Mouse (Mus musculus): ENCODE measurements around the gene Wwox. TPM values are rescaled to one million over a fixed set of nuclear protein-coding genes. Genes with fewer than 3 reads are reported as not detected.
A peak's percentile ranks its signal among the peaks of the same experiment; 100 is the strongest.

The Wwox gene
- polyA plus RNA-seq, 1 experiment, result 14.9 TPM

GRCm38 (mm10) chr8:114770856-114771776 is 331.7 kb downstream of the Wwox start:
- TF ChIP-seq CTCF (IDR thresholded peaks at IDR 0.05; ENCODE audit: control insufficient read depth, insufficient read depth, insufficient replicate concordance, low read depth, low read length) (no peak), POLR2A (IDR thresholded peaks at IDR 0.05; ENCODE audit: control insufficient read depth, low read depth, low read length) (no peak)
- H3K36me3 ChIP-seq (ENCODE audit: control insufficient read depth, insufficient read depth, low read length), result no peaks in the 10 kb centered on the region
- peak overlapping the region; percentile 9 for H3K4me3 ChIP-seq (ENCODE audit: control insufficient read depth, low read depth, low read length)
- peaks cover 3% of the 10 kb centered on the region; the same call in 1 of the 2 replicates for H3K4me1 ChIP-seq (ENCODE audit: control insufficient read depth, insufficient read depth, low read length)
- H3K27ac ChIP-seq (ENCODE audit: control insufficient read depth, insufficient read depth, low read depth, low read length), result no peak overlapping the region
- no peaks in the 10 kb centered on the region for H3K27me3 ChIP-seq (ENCODE audit: control insufficient read depth, insufficient read depth, low read length)

GRCm38 (mm10) chr8:114772276-114772849 is 332.9 kb downstream of the Wwox start:
- TF ChIP-seq CTCF (IDR thresholded peaks at IDR 0.05; ENCODE audit: control insufficient read depth, insufficient read depth, insufficient replicate concordance, low read depth, low read length), result no peak
- no peak for TF ChIP-seq POLR2A (IDR thresholded peaks at IDR 0.05; ENCODE audit: control insufficient read depth, low read depth, low read length)
- H3K36me3 ChIP-seq (ENCODE audit: control insufficient read depth, insufficient read depth, low read length), result no peaks in the 10 kb centered on the region
- H3K27ac ChIP-seq (ENCODE audit: control insufficient read depth, insufficient read depth, low read depth, low read length), result no peak overlapping the region
- no peak overlapping the region for H3K4me3 ChIP-seq (ENCODE audit: control insufficient read depth, low read depth, low read length)
- H3K4me1 ChIP-seq (ENCODE audit: control insufficient read depth, insufficient read depth, low read length), result peaks cover 3% of the 10 kb centered on the region; the same call in 1 of the 2 replicates
- H3K27me3 ChIP-seq (ENCODE audit: control insufficient read depth, insufficient read depth, low read length), result no peaks in the 10 kb centered on the region

- TF ChIP-seq CTCF (IDR thresholded peaks at IDR 0.05; ENCODE audit: control insufficient read depth, insufficient read depth, insufficient replicate concordance, low read depth, low read length) (no peak), POLR2A (IDR thresholded peaks at IDR 0.05; ENCODE audit: control insufficient read depth, low read depth, low read length) (no peak)
- Histone ChIP-seq H3K27ac (ENCODE audit: control insufficient read depth, insufficient read depth, low read depth, low read length) (no peak overlapping the region), H3K4me1 (ENCODE audit: control insufficient read depth, insufficient read depth, low read length) (peaks cover 3% of the 10 kb centered on the region; the same call in 1 of the 2 replicates), H3K36me3 (ENCODE audit: control insufficient read depth, insufficient read depth, low read length) (no peaks in the 10 kb centered on the region), H3K27me3 (ENCODE audit: control insufficient read depth, insufficient read depth, low read length) (no peaks in the 10 kb centered on the region), H3K4me3 (ENCODE audit: control insufficient read depth, low read depth, low read length) (no peak overlapping the region)
Observed at GRCm38 (mm10) chr8:114773461-114774414, 334.3 kb downstream of the Wwox start.

- Histone ChIP-seq H3K27ac (ENCODE audit: control insufficient read depth, insufficient read depth, low read depth, low read length) (no peak overlapping the region), H3K4me1 (ENCODE audit: control insufficient read depth, insufficient read depth, low read length) (peaks cover 3% of the 10 kb centered on the region; the same call in 1 of the 2 replicates)
- TF ChIP-seq CTCF (IDR thresholded peaks at IDR 0.05; ENCODE audit: control insufficient read depth, insufficient read depth, insufficient replicate concordance, low read depth, low read length) (no peak), POLR2A (IDR thresholded peaks at IDR 0.05; ENCODE audit: control insufficient read depth, low read depth, low read length) (no peak)
Observed at GRCm38 (mm10) chr8:114774415-114774775, 334.9 kb downstream of the Wwox start.

GRCm38 (mm10) chr8:114775543-114775942 is 336.1 kb downstream of the Wwox start:
- Histone ChIP-seq H3K36me3 (ENCODE audit: control insufficient read depth, insufficient read depth, low read length) (no peaks in the 10 kb centered on the region), H3K4me1 (ENCODE audit: control insufficient read depth, insufficient read depth, low read length) (peaks cover 3% of the 10 kb centered on the region; the same call in 1 of the 2 replicates), H3K4me3 (ENCODE audit: control insufficient read depth, low read depth, low read length) (no peak overlapping the region), H3K27me3 (ENCODE audit: control insufficient read depth, insufficient read depth, low read length) (no peaks in the 10 kb centered on the region), H3K27ac (ENCODE audit: control insufficient read depth, insufficient read depth, low read depth, low read length) (no peak overlapping the region)
- TF ChIP-seq CTCF (IDR thresholded peaks at IDR 0.05; ENCODE audit: control insufficient read depth, insufficient read depth, insufficient replicate concordance, low read depth, low read length), result no peak

More at GRCm38 (mm10) chr8:114774415-114774775, 334.9 kb downstream of the Wwox start:
- Histone ChIP-seq H3K36me3 (ENCODE audit: control insufficient read depth, insufficient read depth, low read length) (no peaks in the 10 kb centered on the region), H3K27me3 (ENCODE audit: control insufficient read depth, insufficient read depth, low read length) (no peaks in the 10 kb centered on the region), H3K4me3 (ENCODE audit: control insufficient read depth, low read depth, low read length) (no peak overlapping the region)

GRCm38 (mm10) chr8:114776696-114777095 is 337.2 kb downstream of the Wwox start:
- Histone ChIP-seq H3K36me3 (ENCODE audit: control insufficient read depth, insufficient read depth, low read length) (no peaks in the 10 kb centered on the region), H3K27ac (ENCODE audit: control insufficient read depth, insufficient read depth, low read depth, low read length) (no peak overlapping the region), H3K4me1 (ENCODE audit: control insufficient read depth, insufficient read depth, low read length) (no peaks in the 10 kb centered on the region), H3K27me3 (ENCODE audit: control insufficient read depth, insufficient read depth, low read length) (no peaks in the 10 kb centered on the region), H3K4me3 (ENCODE audit: control insufficient read depth, low read depth, low read length) (no peak overlapping the region)
- TF ChIP-seq CTCF (IDR thresholded peaks at IDR 0.05; ENCODE audit: control insufficient read depth, insufficient read depth, insufficient replicate concordance, low read depth, low read length), result no peak
- no peak for TF ChIP-seq POLR2A (IDR thresholded peaks at IDR 0.05; ENCODE audit: control insufficient read depth, low read depth, low read length)
